Mouse (Mus musculus) MEL-GATA-1-ER (cell line): ENCODE results near the gene Zfp91.

Experiments used
- DNase-seq: peaks from one replicate; pipeline ENCODE4 v3.0.0-alpha.2; 2012; ENCODE audit warnings: low read depth; ENCODE audit errors: extremely low read depth

The Zfp91 gene

DNA sequence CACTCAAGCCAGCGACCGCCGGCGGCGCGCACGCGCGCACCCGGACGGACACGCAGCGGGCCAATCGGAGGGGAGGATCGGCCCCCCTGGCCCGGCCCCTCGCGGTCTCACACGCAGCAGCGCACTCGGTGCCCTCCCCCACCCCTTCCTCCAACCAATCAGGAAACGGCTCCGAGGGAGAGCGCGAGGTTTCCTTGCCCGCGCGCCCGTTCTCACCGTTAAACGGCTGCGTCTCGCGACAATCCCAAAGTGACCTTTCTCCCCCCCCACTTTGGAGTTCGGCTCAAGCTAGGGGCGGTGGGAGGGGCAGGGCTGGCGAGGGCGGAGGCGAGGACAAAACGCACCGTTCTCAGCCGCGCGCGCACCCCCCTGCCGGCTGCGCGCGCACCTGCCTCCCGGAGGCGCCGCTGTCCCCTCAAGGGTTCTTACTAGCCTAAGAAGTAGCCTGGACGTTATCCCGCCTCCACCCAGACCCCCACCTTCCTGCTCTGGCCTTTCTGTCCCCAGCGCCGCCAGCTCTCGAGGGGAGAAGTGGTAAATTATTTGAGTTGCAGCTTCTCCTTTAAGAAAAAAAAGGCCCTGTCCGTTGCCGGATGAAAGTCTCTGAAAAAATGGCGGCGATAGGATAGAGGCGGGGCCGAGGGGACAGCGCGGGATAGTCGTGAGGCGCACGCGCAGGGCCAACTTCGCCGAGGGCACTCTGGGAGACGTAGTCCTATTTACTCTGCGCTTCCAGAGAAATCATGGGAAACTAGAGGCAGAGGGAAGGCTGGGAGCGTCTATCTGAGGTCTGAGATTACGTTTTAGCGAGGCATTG lies at the start of gene Zfp91, which contains the start of gene Lpxn:
Zfp91 (minus strand) TSS at position 616 of the 817 bp plus-strand sequence.
Lpxn (plus strand) TSS at position 683 of the 817 bp plus-strand sequence.
- peak; percentile 93 for DNase-seq

DNA sequence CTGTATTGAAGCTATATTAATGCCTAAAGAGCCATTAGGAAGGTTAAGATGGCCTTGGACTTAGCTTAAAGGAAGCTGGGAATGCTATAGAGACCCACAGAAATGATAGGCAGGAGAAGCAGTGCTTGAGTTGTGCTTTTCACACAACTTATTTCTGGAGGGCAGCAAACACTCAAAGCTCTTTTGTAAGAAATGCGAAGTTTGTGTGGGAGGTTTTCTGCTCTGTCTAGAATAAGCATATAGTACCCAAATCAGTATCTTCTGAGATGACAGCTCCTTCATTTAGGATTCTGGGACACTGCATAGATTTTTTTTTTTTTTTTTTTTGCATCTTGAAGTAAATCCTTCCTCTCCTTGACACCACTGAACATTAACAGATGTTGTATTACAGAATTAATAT lies 42.6 kb upstream of the Zfp91 start:
- DNase-seq: no peak

DNA sequence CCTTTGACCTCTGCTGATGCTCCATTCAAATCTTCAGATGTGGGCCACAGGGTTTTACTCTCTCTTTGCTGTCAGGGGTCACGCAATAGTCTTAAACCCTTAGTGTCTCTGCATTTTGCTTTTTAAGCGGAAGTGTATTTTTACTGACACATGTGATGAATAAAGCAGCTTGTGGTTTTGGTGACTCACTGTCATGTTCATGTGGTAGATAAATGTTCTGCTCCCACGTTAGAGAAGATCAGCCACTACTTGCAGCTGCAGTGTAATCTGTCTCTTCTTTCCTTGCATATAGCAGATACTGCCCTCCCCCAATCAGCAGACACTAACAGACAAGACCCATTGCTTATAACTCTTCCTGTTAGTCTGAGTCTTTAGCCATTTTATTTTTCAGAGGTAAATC lies 37.7 kb upstream of the Zfp91 start:
- peak; percentile 96 for DNase-seq

DNA sequence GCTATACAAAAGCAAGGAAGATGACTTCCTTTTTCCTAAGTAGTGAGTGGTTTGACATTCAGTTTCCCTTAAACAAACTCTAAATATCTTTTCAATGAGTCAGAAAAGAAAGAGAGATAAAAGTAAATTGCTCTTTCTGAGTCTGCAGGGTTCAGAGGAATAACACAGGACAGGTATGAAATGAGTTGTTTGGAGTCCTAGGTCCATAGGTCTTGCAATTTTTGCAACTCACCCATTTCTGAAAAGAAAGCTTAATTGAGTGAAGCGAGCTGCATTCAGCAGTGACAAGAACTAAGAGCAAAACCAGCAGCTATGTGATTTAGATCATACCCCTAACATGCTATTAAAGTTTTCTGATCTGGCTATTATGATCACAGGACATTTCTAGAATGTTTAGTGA lies 35.6 kb upstream of the Zfp91 start:
- DNase-seq: no peak

GRCm38 (mm10) chr19:12830823-12831430 lies 35.0 kb upstream of the Zfp91 start:
- DNase-seq: no peak

GRCm38 (mm10) chr19:12824549-12824948 lies 28.6 kb upstream of the Zfp91 start:
- DNase-seq: no peak

GRCm38 (mm10) chr19:12820383-12820782 lies 24.5 kb upstream of the Zfp91 start:
- no peak for DNase-seq

DNA sequence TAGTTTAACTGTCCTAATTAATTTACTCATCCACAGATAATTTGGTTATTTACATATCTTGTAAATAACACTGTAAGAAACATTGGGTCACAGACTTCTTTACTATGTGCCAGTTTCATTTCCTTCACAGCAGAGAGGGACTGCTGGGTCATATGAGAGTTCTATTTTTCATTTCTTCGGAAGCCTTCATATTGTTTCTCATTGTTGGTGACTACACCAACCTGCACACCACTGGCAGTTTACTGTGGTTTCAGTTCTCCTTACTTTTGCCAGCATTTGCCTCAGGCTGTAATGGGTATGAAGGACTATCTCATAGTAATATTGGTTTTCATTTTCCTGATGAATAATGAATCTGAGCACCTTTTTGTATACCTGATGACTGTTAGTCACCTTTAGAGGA lies 22.6 kb upstream of the Zfp91 start:
- DNase-seq: no peak

DNA sequence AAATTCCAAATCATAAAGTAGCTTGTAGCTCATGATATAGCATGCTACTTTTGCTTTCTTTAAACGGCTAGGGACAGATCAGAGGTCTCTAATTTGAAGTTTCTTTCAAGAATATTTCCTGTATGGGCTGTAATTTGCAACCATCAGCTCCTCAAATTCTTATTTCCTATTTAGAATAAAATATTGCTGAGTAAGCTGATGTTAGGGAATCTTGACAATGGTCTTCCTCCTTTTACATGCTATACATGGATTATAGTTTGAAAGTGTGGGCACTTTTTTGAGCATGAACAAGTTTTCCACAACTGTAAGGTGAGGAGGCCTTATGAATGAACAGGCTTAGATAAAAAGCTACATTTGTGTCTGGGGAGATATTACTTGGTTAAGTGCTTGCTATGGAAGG lies 18.0 kb upstream of the Zfp91 start:
- DNase-seq: no peak

GRCm38 (mm10) chr19:12812644-12813364 lies 16.9 kb upstream of the Zfp91 start:
- no peak for DNase-seq

DNA sequence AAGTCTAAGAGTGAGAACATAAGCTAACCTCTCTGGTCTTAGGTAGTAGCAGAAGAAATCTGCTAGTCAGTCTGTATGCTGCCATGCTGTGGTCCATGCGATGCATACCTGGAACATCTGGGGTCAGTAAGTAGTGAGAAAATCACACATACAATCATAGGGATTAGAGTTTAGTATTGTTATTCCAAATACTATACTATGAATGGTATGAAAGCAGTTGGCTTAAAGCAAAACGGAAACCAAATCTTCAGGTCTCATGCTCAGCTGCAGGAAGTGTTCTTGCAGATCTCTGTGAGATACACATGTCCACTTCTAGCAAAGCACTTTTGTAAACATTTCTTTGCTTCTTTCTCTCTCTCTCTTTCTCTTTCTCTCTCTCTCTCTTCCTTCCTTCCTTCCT lies 10.3 kb upstream of the Zfp91 start:
- no peak for DNase-seq

- DNase-seq: no peak
Measured at GRCm38 (mm10) chr19:12805730-12806129, 9.8 kb upstream of the Zfp91 start.

GRCm38 (mm10) chr19:12804237-12804636 lies 8.3 kb upstream of the Zfp91 start:
- DNase-seq: no peak

DNA sequence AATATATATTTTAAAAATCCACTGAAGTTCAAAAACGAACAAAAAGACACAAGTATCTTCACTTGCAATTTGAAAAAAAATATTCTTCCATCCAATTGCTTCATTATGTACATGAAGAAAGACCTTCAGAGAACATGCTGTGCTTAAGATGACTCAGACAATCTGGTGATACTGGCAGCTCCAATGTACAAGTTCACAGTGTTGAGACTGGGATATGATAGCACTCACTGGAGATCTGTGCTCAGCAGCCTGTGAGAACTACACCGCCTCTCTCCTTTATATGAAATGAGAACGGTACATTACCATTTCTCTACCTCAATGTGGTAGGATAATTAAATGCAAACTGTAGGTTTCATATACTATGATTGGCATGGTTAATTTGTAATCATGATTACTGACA lies 6.9 kb upstream of the Zfp91 start:
- DNase-seq: no peak

GRCm38 (mm10) chr19:12801046-12801445 lies 5.1 kb upstream of the Zfp91 start:
- DNase-seq: no peak

- no peak for DNase-seq
Measured at GRCm38 (mm10) chr19:12800621-12801020, 4.7 kb upstream of the Zfp91 start.

DNA sequence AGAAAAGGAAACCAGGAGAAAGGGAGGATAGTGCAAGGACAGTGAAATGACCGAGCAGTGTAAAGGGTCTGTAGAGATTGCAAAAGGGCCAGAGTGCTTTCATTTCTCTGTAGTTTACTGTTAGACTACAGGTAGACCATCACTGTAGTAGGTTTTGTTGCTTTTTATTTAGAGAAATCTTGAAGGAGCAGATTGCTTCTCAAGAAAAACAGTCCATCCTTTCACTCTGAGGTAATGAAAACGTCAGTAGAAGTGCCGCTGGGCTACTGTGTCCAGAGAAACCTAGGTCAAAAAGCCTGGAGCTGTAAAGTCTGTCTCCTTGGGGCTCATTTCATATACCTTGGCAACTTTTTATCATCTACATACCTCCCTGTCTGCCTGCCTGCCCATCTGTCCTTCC lies 3.2 kb upstream of the Zfp91 start:
- DNase-seq: no peak

GRCm38 (mm10) chr19:12798404-12798803 lies 2.5 kb upstream of the Zfp91 start:
- DNase-seq: peak; percentile 55

- DNase-seq: no peak
Measured at GRCm38 (mm10) chr19:12797071-12797470, 1.1 kb upstream of the Zfp91 start.

DNA sequence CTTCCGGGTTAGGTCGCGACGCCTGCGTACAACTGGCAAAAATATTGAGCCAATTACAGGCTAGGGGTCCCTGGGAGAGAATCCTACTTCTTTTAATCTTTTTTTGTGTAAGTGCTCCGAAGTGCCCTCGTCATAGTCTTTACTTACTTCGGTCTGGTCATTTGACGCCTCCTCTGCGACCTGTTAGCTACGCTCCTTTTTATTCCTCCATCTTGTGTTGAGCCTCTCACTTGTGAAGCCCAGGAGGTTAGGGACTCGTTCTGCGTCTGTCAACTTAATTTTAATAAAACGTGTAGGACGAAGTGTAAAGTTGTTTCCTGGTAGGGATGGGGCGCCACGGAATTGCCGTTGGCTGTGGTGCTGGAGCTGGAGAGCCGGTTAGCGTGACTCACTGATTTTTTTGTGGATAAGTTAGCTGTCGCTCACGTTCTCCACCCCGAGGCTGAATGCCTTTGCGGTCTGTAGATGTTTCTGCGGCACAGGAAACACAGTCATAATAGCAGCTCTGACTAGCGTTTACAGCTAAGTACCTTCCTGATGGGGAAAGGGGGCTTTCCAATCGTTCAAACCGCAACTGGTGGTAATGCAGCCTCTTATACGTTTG lies 504 bp upstream of the Zfp91 start:
- DNase-seq: peak; percentile 97

GRCm38 (mm10) chr19:12795110-12795509 lies 816 bp downstream of the Zfp91 start:
- no peak for DNase-seq
